Mouse (Mus musculus): Measurements from ENCODE around the gene Cbr3.
A peak's percentile ranks its signal among the peaks of the same experiment; 100 is the strongest.

The Cbr3 gene

GRCm38 (mm10) chr16:93712189-93712885, 29.3 kb downstream of the Cbr3 start:
- DNase-seq: no peak

- DNase-seq: no peak
These were observed 30.0 kb downstream of the Cbr3 start for GRCm38 (mm10) chr16:93712966-93713365.

- DNase-seq: no peak
These were observed 31.4 kb downstream of the Cbr3 start for GRCm38 (mm10) chr16:93714426-93714825.

- DNase-seq: no peak
These were observed 32.8 kb downstream of the Cbr3 start for GRCm38 (mm10) chr16:93715826-93716225.

- peak; percentile 86 for DNase-seq
These were observed 34.3 kb downstream of the Cbr3 start for GRCm38 (mm10) chr16:93717299-93717703.

GRCm38 (mm10) chr16:93721771-93722170, 38.8 kb downstream of the Cbr3 start:
- peak; percentile 40 for DNase-seq

GRCm38 (mm10) chr16:93722476-93722875, 39.5 kb downstream of the Cbr3 start:
- DNase-seq: no peak

GRCm38 (mm10) chr16:93725417-93726144, 42.6 kb downstream of the Cbr3 start:
- no peak for DNase-seq

GRCm38 (mm10) chr16:93726186-93726585, 43.2 kb downstream of the Cbr3 start:
- DNase-seq: no peak

- peak; percentile 34 for DNase-seq
These were observed 45.7 kb downstream of the Cbr3 start for GRCm38 (mm10) chr16:93728676-93729075.

GRCm38 (mm10) chr16:93729801-93730721, 47.0 kb downstream of the Cbr3 start:
- no peak for DNase-seq

GRCm38 (mm10) chr16:93731310-93731709, 48.3 kb downstream of the Cbr3 start:
- no peak for DNase-seq

GRCm38 (mm10) chr16:93732875-93733569, 50.0 kb downstream of the Cbr3 start:
- peak; percentile 34 for DNase-seq

- DNase-seq: no peak
These were observed 56.2 kb downstream of the Cbr3 start for GRCm38 (mm10) chr16:93739251-93739650.
